Mouse (Mus musculus) retina, embryonic 14.5 days (tissue): Measurements from ENCODE around the gene 1700067K01Rik.

Experiments
- DNase-seq: peaks from one replicate; pipeline ENCODE4 v3.0.0-alpha.2; 2015; ENCODE audit warnings: low spot score

The 1700067K01Rik gene

DNA sequence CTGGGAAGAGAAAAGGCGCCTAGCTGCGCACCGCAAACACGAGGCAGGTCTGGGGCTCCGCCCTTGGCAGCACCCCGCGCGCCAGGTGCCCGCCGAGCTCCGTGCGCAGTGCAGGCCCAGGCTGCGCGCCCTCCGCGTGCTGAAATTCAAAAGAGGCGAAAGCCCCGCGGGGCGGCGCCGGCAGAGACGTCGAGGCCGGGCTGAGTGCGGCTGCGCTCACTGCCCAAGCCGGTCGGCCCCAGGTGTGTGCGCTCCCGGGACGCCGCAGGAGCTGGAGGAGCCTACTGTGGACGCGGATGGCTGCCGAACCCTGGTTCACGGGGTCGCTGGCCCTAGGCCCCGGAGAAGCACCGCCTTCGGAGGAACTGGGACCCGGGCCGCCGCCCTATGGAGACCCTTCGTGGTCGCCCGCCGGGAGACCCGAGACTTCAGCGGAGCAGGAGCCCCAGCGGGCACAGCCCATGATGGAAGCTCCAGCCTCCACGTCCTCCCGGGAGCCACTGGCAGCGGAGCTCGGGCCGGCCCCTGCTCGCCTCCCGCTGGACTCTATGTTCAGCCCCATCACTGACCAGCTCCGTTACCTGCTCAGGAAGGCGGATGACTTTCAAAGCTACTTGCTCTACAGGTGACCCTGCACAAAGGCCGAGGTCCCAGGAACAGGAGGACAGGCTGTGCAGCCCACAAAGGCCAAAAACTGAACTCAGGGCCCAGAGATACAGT lies at the start of gene 1700067K01Rik:
Gene 1700067K01Rik (plus strand): TSS at position 222 of the 720 bp plus-strand sequence.
- DNase-seq: no peak

GRCm38 (mm10) chr8:83954749-83955105 lies 46.6 kb upstream of the 1700067K01Rik start:
- DNase-seq: no peak

- DNase-seq: peak; percentile 100
Measured at GRCm38 (mm10) chr8:83955106-83955957, 46.0 kb upstream of the 1700067K01Rik start, which contains the start of the genes Gm10644 and Asf1b. Gene Gm10644 (minus strand): TSS chr8:83955205. Gene Asf1b (plus strand): TSS chr8:83955507.

DNA sequence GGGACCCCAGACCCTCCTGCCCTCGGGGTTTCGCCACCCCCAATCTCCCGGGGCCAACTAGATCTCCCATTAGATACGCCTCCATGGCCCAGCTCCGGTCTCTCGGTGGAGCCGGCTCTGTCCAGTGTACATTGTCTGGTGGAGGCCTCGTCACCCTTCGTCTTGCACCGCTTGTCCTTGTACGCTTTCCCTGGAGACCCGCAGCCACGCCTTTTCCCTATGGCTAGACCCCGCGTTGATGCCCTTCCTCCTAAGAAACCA lies 45.4 kb upstream of the 1700067K01Rik start:
- no peak for DNase-seq

- peak; percentile 52 for DNase-seq
Measured at GRCm38 (mm10) chr8:83956789-83957188, 44.5 kb upstream of the 1700067K01Rik start.

DNA sequence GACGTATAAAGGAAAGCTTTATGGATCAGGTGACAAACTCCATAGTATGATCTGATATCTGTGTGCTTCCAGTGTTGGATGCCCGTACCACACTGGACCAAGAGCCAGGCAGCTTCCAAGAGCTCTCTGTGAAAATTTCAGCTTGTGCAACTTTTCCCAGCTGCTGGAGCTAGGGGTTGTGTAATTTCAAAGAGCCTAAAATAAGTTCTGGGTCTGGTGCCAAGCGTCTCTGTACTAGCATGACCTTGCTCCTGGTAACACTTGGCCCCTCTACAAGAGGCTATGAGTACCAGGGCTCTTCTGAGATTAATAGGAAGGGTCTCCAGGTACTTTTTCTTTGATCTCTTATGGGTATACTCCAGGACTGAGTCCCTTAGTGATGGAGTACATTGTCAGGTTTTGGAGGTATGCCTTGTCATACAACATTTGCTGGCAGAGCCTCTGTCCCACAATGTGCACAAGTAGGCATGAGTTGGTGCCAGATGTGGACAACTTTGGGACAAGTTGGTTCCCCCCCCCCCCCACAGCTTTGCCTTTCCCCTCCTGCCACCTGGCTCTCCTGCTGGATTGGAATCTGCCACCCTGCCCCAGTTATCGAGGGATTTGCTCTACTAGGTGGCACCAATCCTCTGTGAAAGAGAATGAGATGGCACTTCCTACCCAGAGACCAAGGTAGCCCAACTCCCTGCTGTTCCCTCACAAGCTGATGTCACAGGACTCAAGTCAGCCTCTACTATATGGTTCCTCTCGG lies 37.1 kb upstream of the 1700067K01Rik start:
- no peak for DNase-seq

GRCm38 (mm10) chr8:83967701-83968100 lies 33.6 kb upstream of the 1700067K01Rik start:
- no peak for DNase-seq

DNA sequence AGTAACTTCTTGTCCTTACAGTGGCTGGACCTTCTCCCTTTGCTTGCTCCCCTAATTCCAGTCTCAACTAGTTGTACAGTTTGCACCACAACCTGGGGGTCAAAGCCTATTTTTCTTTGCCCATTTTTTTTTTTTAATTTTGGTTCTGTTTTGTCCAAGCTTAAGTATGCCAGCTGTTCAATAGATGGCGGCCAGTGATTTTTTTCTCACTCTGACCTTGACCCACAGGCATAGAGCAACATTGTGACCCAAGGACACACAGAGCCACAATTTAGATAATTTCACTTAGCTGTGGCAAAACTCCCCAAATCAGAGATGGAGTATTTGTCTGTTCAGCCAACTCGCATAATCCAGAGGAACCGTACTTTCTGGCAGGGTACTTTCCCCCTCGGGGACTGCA lies 30.2 kb upstream of the 1700067K01Rik start:
- no peak for DNase-seq

- no peak for DNase-seq
Measured at GRCm38 (mm10) chr8:83971661-83972060, 29.6 kb upstream of the 1700067K01Rik start.

- DNase-seq: peak; percentile 98
Measured at GRCm38 (mm10) chr8:83972150-83973120, 28.9 kb upstream of the 1700067K01Rik start, which contains the start of gene Prkaca. Gene Prkaca (plus strand): TSS chr8:83972993.

- peak; percentile 51 for DNase-seq
Measured at GRCm38 (mm10) chr8:83973161-83974031, 27.9 kb upstream of the 1700067K01Rik start.

DNA sequence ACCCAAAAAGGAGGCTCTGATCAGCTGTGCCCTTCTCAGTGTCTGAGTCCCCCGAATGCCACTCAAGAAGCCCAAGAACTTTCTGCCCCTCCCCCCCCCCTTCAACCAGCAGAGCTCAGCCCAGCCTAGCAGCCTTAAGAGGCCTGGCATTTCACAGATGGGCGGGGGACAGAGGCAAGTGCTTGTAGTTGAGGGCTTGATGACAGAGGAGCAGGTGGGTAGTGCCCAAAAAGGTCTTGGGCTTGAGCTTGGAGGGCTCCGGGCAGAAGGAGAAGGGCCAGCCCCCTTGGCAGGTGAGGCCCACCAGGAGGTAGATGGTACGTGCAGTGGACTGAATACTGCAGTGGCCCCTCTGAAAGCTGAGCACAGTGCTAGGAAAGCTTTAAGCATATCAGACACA lies 26.8 kb upstream of the 1700067K01Rik start:
- DNase-seq: no peak

DNA sequence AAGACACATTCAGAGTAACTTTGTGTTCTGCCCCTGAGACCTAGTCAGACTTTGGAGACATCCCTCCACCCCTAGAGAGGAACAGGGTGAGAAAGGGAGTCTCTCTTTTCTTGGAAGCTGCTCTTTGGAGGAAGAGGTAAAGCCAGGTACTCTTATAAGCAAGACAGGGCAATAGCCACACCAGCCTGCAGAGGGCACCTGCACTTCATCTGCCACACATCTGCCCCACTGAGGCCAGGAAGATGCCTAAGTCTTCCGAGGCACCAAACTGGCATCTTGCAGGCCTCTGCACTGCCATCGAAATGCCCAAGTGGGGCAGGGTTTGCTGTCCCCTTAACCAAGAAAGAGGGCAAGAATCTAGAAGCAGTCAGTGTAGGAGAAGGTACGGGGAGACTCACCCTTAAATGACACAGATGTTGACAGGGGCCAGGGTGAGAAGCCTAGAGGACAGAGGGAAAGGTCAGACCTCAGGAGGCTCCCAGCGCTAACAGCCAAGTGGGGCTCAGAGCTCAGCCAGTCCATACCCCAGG lies 25.1 kb upstream of the 1700067K01Rik start:
- no peak for DNase-seq

GRCm38 (mm10) chr8:83976779-83977350 lies 24.4 kb upstream of the 1700067K01Rik start:
- no peak for DNase-seq

GRCm38 (mm10) chr8:83977646-83978045 lies 23.7 kb upstream of the 1700067K01Rik start:
- no peak for DNase-seq

- no peak for DNase-seq
Measured at GRCm38 (mm10) chr8:83978200-83978599, 23.1 kb upstream of the 1700067K01Rik start.

- no peak for DNase-seq
Measured at GRCm38 (mm10) chr8:83980250-83980649, 21.1 kb upstream of the 1700067K01Rik start.

GRCm38 (mm10) chr8:83980845-83981244 lies 20.5 kb upstream of the 1700067K01Rik start:
- DNase-seq: no peak

DNA sequence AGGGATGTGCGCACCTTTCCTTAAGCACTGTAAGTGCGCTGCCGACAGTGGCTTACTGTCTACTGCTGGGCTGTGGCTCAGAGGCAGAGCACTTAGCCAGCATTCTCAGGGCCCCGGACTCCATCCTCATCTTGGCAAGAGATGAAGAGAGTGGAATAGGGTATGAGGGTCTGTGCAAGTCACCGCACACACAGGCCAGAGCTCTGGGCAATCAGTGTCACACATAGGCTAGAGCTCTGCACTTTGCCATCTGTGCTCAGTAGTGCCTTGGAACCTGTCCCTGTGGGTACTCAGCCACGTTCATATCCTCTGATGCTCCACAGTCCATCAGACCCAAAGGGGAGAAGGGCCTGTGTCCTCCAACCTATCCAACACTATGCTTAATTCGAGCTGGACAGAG lies 19.8 kb upstream of the 1700067K01Rik start:
- DNase-seq: no peak

GRCm38 (mm10) chr8:83982449-83982848 lies 18.9 kb upstream of the 1700067K01Rik start:
- no peak for DNase-seq
